Mouse (Mus musculus): ENCODE results near the gene Arhgef25.

DNA sequence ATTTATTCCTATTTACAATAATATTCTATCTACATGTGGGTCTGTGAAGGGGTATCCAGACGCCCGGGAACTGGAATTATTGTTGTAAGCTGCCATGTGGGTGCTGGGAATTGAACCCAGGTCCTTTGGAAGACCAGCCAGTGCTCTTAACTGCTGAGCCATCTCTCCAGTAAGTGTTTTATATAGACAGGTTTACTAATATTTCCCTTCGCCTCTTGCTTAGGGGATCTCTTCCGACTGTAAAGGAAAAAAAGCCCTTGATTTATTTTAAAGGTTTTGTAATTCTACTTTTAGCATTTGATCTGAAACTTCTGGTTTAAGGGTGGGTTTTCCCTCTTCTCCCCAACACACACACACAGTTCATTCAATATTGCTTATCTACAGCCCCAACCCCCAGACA, 25.7 kb downstream of the Arhgef25 start:
- no peak for TF ChIP-seq CTCF (IDR thresholded peaks at IDR 0.05; ENCODE audit: extremely low read depth, insufficient read length, insufficient replicate concordance, low read depth, low read length)
- no peak for TF ChIP-seq POLR2A (IDR thresholded peaks at IDR 0.05; ENCODE audit: low read depth, low read length)

All from small intestine, adult 2 months (tissue).